Mouse (Mus musculus): ENCODE measurements around the gene Tm4sf20. TPM values are rescaled to one million over a fixed set of nuclear protein-coding genes. Genes with fewer than 3 reads are reported as not detected.

Tm4sf20 gene
- polyA plus RNA-seq, 1 experiment from 2014 or later, result 1.2 TPM

DNA sequence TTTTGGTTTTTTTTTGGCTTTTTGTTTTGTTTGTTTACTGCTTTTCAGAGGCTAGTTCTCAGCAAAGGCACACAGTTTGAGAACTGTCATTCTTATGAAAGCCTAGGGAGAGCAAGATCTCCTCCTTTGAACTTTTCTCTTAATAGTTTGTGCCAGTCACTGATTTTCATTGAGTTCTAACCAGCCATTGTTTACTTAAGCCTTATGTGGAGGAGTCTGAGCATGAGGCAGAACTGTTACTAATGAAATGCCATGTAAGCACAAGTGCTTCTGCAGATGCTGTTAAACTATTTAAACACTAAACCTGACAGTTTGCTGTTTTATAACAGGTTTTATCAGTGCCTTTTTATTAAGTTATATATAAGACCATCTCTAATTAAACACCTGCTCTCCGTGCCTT lies 30.2 kb downstream of the Tm4sf20 start:
- Histone ChIP-seq H3K4me2 (ENCODE audit: low read depth, low read length) (no peak overlapping the region), H3K36me3 (ENCODE audit: control insufficient read depth, insufficient read depth) (peaks cover 34% of the 10 kb centered on the region), H3K27me3 (ENCODE audit: control insufficient read depth, insufficient read depth, low read depth, low read length) (no peaks in the 10 kb centered on the region), H3K4me3 (ENCODE audit: low read depth, low read length) (no peak overlapping the region), H3K27ac (ENCODE audit: low read length) (no peak overlapping the region), H3K4me1 (ENCODE audit: control insufficient read depth, low read depth, low read length) (no peaks in the 10 kb centered on the region), H3K9ac (ENCODE audit: low read depth, low read length) (no peak overlapping the region), H3K9me3 (replicated peaks; ENCODE audit: control insufficient read depth, low read length) (no peaks in the 10 kb centered on the region)
- 79% methylated on average over 1 of the region's 1 CpGs for WGBS (ENCODE audit: insufficient replicate concordance)
- no peak for ATAC-seq (ENCODE audit: low read depth)

DNA sequence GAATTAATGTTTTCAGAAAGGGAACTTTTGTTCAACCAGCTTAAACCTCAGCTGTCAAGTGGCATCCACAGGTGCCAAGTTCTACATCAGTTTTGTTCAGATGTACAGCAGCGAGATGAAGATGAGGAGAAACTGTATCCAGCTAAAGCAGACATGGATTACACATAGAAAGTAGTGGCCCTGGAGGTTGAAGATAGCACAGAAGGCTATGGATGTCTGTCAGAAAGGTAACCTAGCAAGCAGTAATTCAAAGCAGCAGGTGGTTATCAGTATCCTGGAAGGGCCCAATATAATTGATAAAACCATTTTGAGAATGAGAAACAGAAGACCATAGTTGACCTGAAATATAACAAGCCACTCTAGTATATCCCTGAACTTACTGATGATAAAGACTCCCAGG lies 34.9 kb downstream of the Tm4sf20 start:
- no peaks in the 10 kb centered on the region for H3K4me1 ChIP-seq (ENCODE audit: control insufficient read depth, low read depth, low read length)
- no peak overlapping the region for H3K9ac ChIP-seq (ENCODE audit: low read depth, low read length)
- 17% methylated on average over 1 of the region's 1 CpGs for WGBS (ENCODE audit: insufficient replicate concordance)
- peaks cover 67% of the 10 kb centered on the region for H3K36me3 ChIP-seq (ENCODE audit: control insufficient read depth, insufficient read depth)
- no peaks in the 10 kb centered on the region for H3K27me3 ChIP-seq (ENCODE audit: control insufficient read depth, insufficient read depth, low read depth, low read length)
- H3K27ac ChIP-seq (ENCODE audit: low read length), result no peak overlapping the region
- no peaks in the 10 kb centered on the region for H3K9me3 ChIP-seq (replicated peaks; ENCODE audit: control insufficient read depth, low read length)
- peak; percentile 51 for ATAC-seq (ENCODE audit: low read depth)
- H3K4me2 ChIP-seq (ENCODE audit: low read depth, low read length), result no peak overlapping the region
- H3K4me3 ChIP-seq (ENCODE audit: low read depth, low read length), result no peak overlapping the region

DNA sequence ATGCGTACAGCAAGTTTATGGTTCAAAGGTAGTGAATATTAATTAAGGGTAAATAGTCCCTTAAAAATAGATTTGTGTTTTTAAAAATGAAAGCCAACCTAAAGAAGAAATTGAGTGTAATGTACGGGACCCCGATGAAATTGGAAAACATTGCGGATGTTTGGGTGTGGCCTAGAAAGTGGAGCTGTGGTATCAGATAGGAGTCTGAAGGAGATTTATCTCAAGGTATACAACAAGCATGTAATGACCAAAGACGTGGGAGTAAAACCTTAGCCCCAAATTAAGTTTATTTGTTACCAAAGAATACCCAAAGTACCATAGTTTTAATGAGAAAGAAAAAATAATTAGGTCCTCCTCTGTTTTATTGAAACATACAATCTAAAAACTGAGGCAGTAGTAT lies 41.8 kb downstream of the Tm4sf20 start:
- H3K4me1 ChIP-seq (ENCODE audit: control insufficient read depth, low read depth, low read length), result peaks cover 6% of the 10 kb centered on the region

DNA sequence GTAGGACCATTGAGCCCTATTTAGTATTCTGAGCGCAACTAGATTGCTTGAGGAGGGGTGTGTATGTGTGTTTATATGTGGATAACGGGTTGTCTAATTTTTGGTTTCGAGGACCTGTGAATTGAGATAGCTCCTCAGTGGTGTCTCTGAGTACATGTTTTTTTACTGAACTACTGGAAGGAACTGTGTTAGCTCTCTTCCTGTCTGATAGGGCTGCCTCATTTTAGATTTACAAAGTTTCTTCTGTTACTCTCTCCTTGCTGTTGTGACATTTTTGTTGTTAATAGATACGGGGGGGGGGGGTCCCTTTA lies 42.4 kb downstream of the Tm4sf20 start:
- Histone ChIP-seq H3K27ac (ENCODE audit: low read length) (peak overlapping the region; percentile 88), H3K4me2 (ENCODE audit: low read depth, low read length) (peak overlapping the region; percentile 81), H3K9me3 (replicated peaks; ENCODE audit: control insufficient read depth, low read length) (no peaks in the 10 kb centered on the region), H3K9ac (ENCODE audit: low read depth, low read length) (peak overlapping the region; percentile 84), H3K4me3 (ENCODE audit: low read depth, low read length) (peak overlapping the region; percentile 77), H3K27me3 (ENCODE audit: control insufficient read depth, insufficient read depth, low read depth, low read length) (no peaks in the 10 kb centered on the region), H3K36me3 (ENCODE audit: control insufficient read depth, insufficient read depth) (peaks cover 28% of the 10 kb centered on the region), H3K4me1 (ENCODE audit: control insufficient read depth, low read depth, low read length) (peaks cover 6% of the 10 kb centered on the region)
- 13% methylated on average over 4 of the region's 4 CpGs for WGBS (ENCODE audit: insufficient replicate concordance)
- peak; percentile 34 for ATAC-seq (ENCODE audit: low read depth)

More for the DNA sequence above, 41.8 kb downstream of the Tm4sf20 start:
- Histone ChIP-seq H3K9me3 (replicated peaks; ENCODE audit: control insufficient read depth, low read length) (no peaks in the 10 kb centered on the region), H3K4me2 (ENCODE audit: low read depth, low read length) (peak overlapping the region; percentile 81), H3K27me3 (ENCODE audit: control insufficient read depth, insufficient read depth, low read depth, low read length) (no peaks in the 10 kb centered on the region), H3K27ac (ENCODE audit: low read length) (peak overlapping the region; percentile 88), H3K4me3 (ENCODE audit: low read depth, low read length) (peak overlapping the region; percentile 77), H3K9ac (ENCODE audit: low read depth, low read length) (peak overlapping the region; percentile 84), H3K36me3 (ENCODE audit: control insufficient read depth, insufficient read depth) (peaks cover 34% of the 10 kb centered on the region)
- ATAC-seq (ENCODE audit: low read depth), result no peak
- 34% methylated on average over 5 of the region's 5 CpGs for WGBS (ENCODE audit: insufficient replicate concordance)

DNA sequence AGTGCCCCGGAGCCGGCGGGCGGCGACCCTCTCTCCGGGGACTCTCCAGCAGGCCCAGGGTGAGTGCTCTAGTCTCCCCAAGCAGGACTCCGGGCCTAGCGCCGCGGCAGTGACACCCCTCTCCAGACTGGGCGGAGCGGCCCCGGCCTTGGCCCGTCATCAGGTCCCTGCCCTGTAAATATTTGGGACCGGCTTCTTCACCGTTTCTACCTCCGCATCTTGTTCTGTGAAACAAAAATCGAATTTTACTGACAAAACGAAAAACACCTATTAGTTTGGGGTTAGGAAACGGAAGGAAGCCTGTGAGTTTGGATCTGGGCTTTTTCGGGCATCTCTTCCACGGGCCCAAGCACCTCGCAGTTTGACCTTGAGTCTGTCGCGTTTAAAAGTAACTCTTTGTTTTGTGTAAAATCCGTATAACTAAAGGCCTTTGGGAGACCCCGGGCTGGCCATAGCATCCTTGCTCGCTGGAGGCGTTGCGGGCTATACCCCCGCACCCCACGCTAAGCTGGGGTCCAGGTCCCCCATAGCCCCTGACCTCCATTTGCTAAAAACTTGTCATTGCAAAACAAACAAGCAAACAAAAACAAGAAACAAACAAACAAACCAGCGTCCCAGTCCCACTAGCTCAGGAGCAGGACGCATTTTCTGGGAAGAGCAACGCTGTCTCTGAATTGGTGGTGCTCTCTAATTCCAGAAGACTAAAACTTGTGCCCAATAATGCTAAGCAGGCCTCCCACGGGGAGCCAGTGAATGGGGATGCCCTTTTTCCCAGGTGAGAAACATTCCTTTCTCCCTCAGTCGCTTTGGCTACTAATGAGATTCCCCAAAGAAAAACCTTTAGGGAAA lies 43.0 kb downstream of the Tm4sf20 start:
- no peaks in the 10 kb centered on the region for H3K9me3 ChIP-seq (replicated peaks; ENCODE audit: control insufficient read depth, low read length)

DNA sequence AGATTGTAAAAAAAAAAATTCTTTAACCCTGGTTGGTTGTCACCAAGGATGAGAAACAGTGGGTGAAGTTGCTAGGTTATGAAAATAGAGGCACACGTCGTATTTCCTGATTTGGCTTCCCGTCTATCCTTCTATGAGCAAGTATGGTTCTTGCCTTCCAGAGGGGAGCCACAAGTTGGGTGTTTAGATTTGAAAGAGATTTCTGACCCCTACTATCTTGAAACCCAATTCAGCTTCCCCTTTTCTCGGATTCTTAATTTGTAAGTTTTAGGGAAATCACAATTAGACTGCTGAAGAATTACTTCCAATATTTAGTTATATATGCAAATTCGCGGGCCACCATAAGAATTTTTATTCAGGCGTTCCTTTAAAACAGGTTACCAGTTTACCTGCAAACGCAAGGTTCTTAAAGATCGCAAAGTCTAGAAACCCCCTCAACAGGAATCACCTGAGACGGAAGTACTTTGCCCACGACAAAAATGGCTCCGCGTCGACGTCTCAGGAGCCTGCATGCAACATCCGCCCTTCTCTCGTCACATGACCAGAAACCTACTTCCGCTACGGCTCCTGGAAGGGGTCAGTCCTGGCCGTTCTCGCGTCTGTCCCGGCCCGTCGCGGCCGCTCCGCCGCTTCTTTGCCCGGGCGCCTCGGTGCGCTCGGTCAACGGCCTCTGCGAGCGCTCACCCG lies 43.8 kb downstream of the Tm4sf20 start, which contains the start of gene Mff:
TSS of gene Mff (plus strand) at position 552 of the 687 bp plus-strand sequence.
- Histone ChIP-seq H3K9ac (ENCODE audit: low read depth, low read length) (peak within 1 kb of the TSS; percentile 84), H3K4me2 (ENCODE audit: low read depth, low read length) (peak within 1 kb of the TSS; percentile 81), H3K4me1 (ENCODE audit: control insufficient read depth, low read depth, low read length) (peaks cover 6% of the 10 kb centered on the region), H3K9me3 (replicated peaks; ENCODE audit: control insufficient read depth, low read length) (no peaks in the 10 kb centered on the region), H3K4me3 (ENCODE audit: low read depth, low read length) (peak within 1 kb of the TSS; percentile 77), H3K27ac (ENCODE audit: low read length) (peak within 1 kb of the TSS; percentile 88), H3K27me3 (ENCODE audit: control insufficient read depth, insufficient read depth, low read depth, low read length) (no peaks in the 10 kb centered on the region), H3K36me3 (ENCODE audit: control insufficient read depth, insufficient read depth) (peaks cover 15% of the 10 kb centered on the region)
- 8% methylated on average over 38 of the region's 38 CpGs for WGBS (ENCODE audit: insufficient replicate concordance)
- peak; percentile 96 for ATAC-seq (ENCODE audit: low read depth)

More for the DNA sequence above, 43.0 kb downstream of the Tm4sf20 start:
- H3K4me2 ChIP-seq (ENCODE audit: low read depth, low read length), result peak overlapping the region; percentile 81
- H3K4me1 ChIP-seq (ENCODE audit: control insufficient read depth, low read depth, low read length), result peaks cover 6% of the 10 kb centered on the region
- peak overlapping the region; percentile 88 for H3K27ac ChIP-seq (ENCODE audit: low read length)
- no peaks in the 10 kb centered on the region for H3K27me3 ChIP-seq (ENCODE audit: control insufficient read depth, insufficient read depth, low read depth, low read length)
- 2% methylated on average over 37 of the region's 37 CpGs for WGBS (ENCODE audit: insufficient replicate concordance)
- H3K9ac ChIP-seq (ENCODE audit: low read depth, low read length), result peak overlapping the region; percentile 84
- peak; percentile 95 for ATAC-seq (ENCODE audit: low read depth)
- peak overlapping the region; percentile 77 for H3K4me3 ChIP-seq (ENCODE audit: low read depth, low read length)
- peaks cover 22% of the 10 kb centered on the region for H3K36me3 ChIP-seq (ENCODE audit: control insufficient read depth, insufficient read depth)

DNA sequence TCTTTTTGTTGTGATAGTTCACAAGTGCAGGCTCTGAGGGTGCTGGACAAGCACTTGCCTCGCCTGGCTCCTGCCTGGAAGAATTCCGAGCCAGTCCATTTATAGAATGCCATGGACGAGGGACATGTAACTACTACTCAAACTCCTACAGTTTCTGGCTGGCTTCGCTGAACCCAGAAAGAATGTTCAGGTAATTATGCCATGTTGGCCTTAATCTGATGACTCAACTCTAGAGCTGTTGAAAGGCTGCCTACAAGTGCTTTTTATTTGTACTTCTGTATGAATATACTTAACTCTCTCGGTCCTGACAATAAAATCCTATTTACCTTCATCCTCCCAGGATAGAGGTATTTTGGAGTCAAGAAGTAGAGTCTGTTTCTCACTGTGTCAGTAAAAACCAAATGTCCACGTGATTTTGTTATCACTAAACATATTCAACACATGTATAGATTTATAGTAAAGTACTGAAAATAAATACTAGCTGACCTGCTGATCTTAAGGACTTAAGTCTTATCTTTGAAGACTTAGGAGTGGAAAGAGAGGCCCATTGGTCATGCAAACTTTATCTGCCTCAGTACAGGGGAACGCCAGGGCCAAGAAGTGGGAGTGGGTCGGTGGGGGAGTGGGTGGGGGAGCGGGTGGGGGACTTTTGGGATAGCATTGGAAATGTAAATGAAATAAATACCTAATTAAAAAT lies 50.3 kb downstream of the Tm4sf20 start:
- H3K4me2 ChIP-seq (ENCODE audit: low read depth, low read length), result no peak overlapping the region
- peak; percentile 66 for ATAC-seq (ENCODE audit: low read depth)
- no peak overlapping the region for H3K4me3 ChIP-seq (ENCODE audit: low read depth, low read length)
- no peak overlapping the region for H3K27ac ChIP-seq (ENCODE audit: low read length)
- WGBS (ENCODE audit: insufficient replicate concordance), result 45% methylated on average over 9 of the region's 9 CpGs
- H3K9ac ChIP-seq (ENCODE audit: low read depth, low read length), result no peak overlapping the region
- no peaks in the 10 kb centered on the region for H3K36me3 ChIP-seq (ENCODE audit: control insufficient read depth, insufficient read depth)
- H3K4me1 ChIP-seq (ENCODE audit: control insufficient read depth, low read depth, low read length), result peaks cover 10% of the 10 kb centered on the region; the same call in 1 of the 2 replicates
- H3K27me3 ChIP-seq (ENCODE audit: control insufficient read depth, insufficient read depth, low read depth, low read length), result no peaks in the 10 kb centered on the region
- H3K9me3 ChIP-seq (replicated peaks; ENCODE audit: control insufficient read depth, low read length), result no peaks in the 10 kb centered on the region

All from liver, embryonic 16.5 days (tissue).